Mouse (Mus musculus): Measurements from ENCODE around the gene Fchsd2.

The Fchsd2 gene

GRCm38 (mm10) chr7:101314396-101314795 lies 221.7 kb downstream of the Fchsd2 start:
- in situ Hi-C loops (cut with MboI, MseI): no loop called here

- in situ Hi-C loops (cut with MboI, MseI): loop anchor here (5.0 kb wide), 1 partner anchor 62 kb away; no protein-coding TSS in a partner anchor
Measured at GRCm38 (mm10) chr7:101315699-101316098, 223.0 kb downstream of the Fchsd2 start.

- in situ Hi-C loops (cut with MboI, MseI): loop anchor here (5.0 kb wide), 1 partner anchor 61 kb away; no protein-coding TSS in a partner anchor
Measured at GRCm38 (mm10) chr7:101316591-101317001, 223.9 kb downstream of the Fchsd2 start.

GRCm38 (mm10) chr7:101317014-101317413 lies 224.4 kb downstream of the Fchsd2 start, which contains the start of gene Stard10:
Gene Stard10, plus strand, starts transcription at chr7:101317086.
- in situ Hi-C loops (cut with MboI, MseI): loop anchor here (5.0 kb wide), 1 partner anchor 60 kb away; no protein-coding TSS in a partner anchor

- in situ Hi-C loops (cut with MboI, MseI): loop anchor here (5.0 kb wide), 1 partner anchor 58 kb away; no protein-coding TSS in a partner anchor
Measured at GRCm38 (mm10) chr7:101318848-101319247, 226.2 kb downstream of the Fchsd2 start.

- in situ Hi-C loops (cut with MboI, MseI): loop anchor here (5.0 kb wide), 1 partner anchor 58 kb away; no protein-coding TSS in a partner anchor
Measured at GRCm38 (mm10) chr7:101319796-101320195, 227.1 kb downstream of the Fchsd2 start.

GRCm38 (mm10) chr7:101320399-101321217 lies 227.9 kb downstream of the Fchsd2 start:
- in situ Hi-C loops (cut with MboI, MseI): no loop called here

- in situ Hi-C loops (cut with MboI, MseI): no loop called here
Measured at GRCm38 (mm10) chr7:101321218-101321827, 228.7 kb downstream of the Fchsd2 start.

- in situ Hi-C loops (cut with MboI, MseI): no loop called here
Measured at GRCm38 (mm10) chr7:101323141-101323594, 230.5 kb downstream of the Fchsd2 start.

- in situ Hi-C loops (cut with MboI, MseI): no loop called here
Measured at GRCm38 (mm10) chr7:101324142-101324962, 231.7 kb downstream of the Fchsd2 start.

- in situ Hi-C loops (cut with MboI, MseI): no loop called here
Measured at GRCm38 (mm10) chr7:101326006-101326405, 233.3 kb downstream of the Fchsd2 start.

GRCm38 (mm10) chr7:101327263-101327662 lies 234.6 kb downstream of the Fchsd2 start:
- in situ Hi-C loops (cut with MboI, MseI): no loop called here

GRCm38 (mm10) chr7:101327786-101328185 lies 235.1 kb downstream of the Fchsd2 start:
- in situ Hi-C loops (cut with MboI, MseI): no loop called here

- in situ Hi-C loops (cut with MboI, MseI): no loop called here
Measured at GRCm38 (mm10) chr7:101328621-101329158, 236.0 kb downstream of the Fchsd2 start.

GRCm38 (mm10) chr7:101329606-101330005 lies 236.9 kb downstream of the Fchsd2 start:
- in situ Hi-C loops (cut with MboI, MseI): no loop called here

GRCm38 (mm10) chr7:101330074-101330840 lies 237.6 kb downstream of the Fchsd2 start:
- in situ Hi-C loops (cut with MboI, MseI): no loop called here

GRCm38 (mm10) chr7:101330841-101331173 lies 238.1 kb downstream of the Fchsd2 start:
- in situ Hi-C loops (cut with MboI, MseI): no loop called here

- in situ Hi-C loops (cut with MboI, MseI): no loop called here
Measured at GRCm38 (mm10) chr7:101332045-101332831, 239.6 kb downstream of the Fchsd2 start.
